Comparison of ENCODE assay signal across 25 mouse cellular contexts in the genomic region with DNA sequence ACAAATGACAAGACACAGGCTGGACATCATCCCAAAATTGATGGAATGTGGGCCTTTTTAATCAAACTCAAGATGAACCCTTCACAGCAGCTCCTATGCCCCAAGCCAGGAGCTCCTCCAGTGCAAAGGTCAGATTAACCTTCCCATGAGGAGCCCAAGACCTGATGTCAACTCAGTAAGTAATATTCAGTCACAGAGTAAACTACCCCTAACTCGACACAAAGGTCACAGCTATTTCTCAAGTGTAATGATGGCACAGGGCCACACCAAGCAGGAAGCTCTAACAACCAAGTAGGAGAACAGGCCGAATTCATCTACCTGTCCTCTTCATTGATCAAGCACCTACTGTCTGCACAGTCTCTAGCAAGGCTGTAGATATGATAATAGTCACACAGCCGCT. TPM values are rescaled to one million over a fixed set of nuclear protein-coding genes. Genes with fewer than 3 reads are reported as not detected.
DNase-seq lines count a peak whose midpoint lies in the region; ATAC-seq and TF ChIP-seq lines count a peak whose summit lies in the region.
"Had no signal": no experiment of that assay in that cellular context is flagged by ENCODE, and none has a peak within 500 bp of the region (broad histone marks: within the 10 kb centered on the region; RNA-seq: fewer than 3 reads in every experiment).

No protein-coding gene starts in this region.

- H3K4me3 ChIP-seq in kidney, adult 2 months (ENCODE audit: insufficient read depth, low read depth, low read length) = no peak overlapping the region
- no peak overlapping the region for H3K4me3 ChIP-seq in midbrain, embryonic 11.5 days (ENCODE audit: low read depth, low read length)
- H3K4me3 ChIP-seq in midbrain, embryonic 14.5 days (replicated peaks; ENCODE audit: low read depth, low read length) = no peak overlapping the region
- H3K4me3 ChIP-seq: forebrain, embryonic 10.5 days; forebrain, embryonic 13.5 days; heart, adult 2 months; heart, embryonic 10.5 days; heart, embryonic 13.5 days had no signal

- 59% methylated on average over 3 of the region's 3 CpGs for WGBS in kidney, adult 2 months
- 91% methylated on average over 3 of the region's 3 CpGs for WGBS in midbrain, embryonic 11.5 days
- WGBS in midbrain, embryonic 14.5 days = 96% methylated on average over 3 of the region's 3 CpGs

- no peak overlapping the region for H3K4me2 ChIP-seq in midbrain, embryonic 11.5 days
- no peak overlapping the region for H3K4me2 ChIP-seq in midbrain, embryonic 14.5 days (ENCODE audit: low read length)
- H3K4me2 ChIP-seq: forebrain, embryonic 13.5 days; heart, embryonic 13.5 days had no signal

- no peaks in the 10 kb centered on the region for H3K27me3 ChIP-seq in kidney, adult 2 months (replicated peaks; ENCODE audit: control insufficient read depth, insufficient read depth, low read length)
- no peaks in the 10 kb centered on the region for H3K27me3 ChIP-seq in midbrain, embryonic 11.5 days (ENCODE audit: control insufficient read depth, insufficient read depth, low read length)
- H3K27me3 ChIP-seq in midbrain, embryonic 14.5 days (ENCODE audit: control insufficient read depth, insufficient read depth, low read length) = no peaks in the 10 kb centered on the region
- H3K27me3 ChIP-seq: forebrain, embryonic 13.5 days; heart, embryonic 13.5 days had no signal

- H3K36me3 ChIP-seq in kidney, adult 2 months (ENCODE audit: control insufficient read depth, insufficient read depth, low read length) = no peaks in the 10 kb centered on the region
- peaks cover 9% of the 10 kb centered on the region; the same call in 1 of the 2 replicates for H3K36me3 ChIP-seq in midbrain, embryonic 11.5 days (ENCODE audit: control insufficient read depth, insufficient read depth, low read length)
- H3K36me3 ChIP-seq in midbrain, embryonic 14.5 days (ENCODE audit: control insufficient read depth, insufficient read depth, low read length) = 0 out of 2 replicates have a peak, but pooled peaks cover 3% of the 10 kb centered on the region

- DNase-seq in kidney, adult 2 months = peak; percentile 75
- no peak for DNase-seq in kidney, postnatal 14 days
- DNase-seq in kidney, postnatal 36 days = peak; percentile 53 to 63
- DNase-seq in kidney, postnatal 4 days = no peak
- peak; percentile 17 for DNase-seq in midbrain, embryonic 11.5 days (ENCODE audit: low spot score, missing footprints)
- no peak for DNase-seq in midbrain, embryonic 14.5 days
- DNase-seq in yolk sac, embryonic 10.5 days (ENCODE audit: low spot score) = peak; percentile 57
- DNase-seq in ovary, postnatal 14 days (ENCODE audit: low spot score) = no peak
- DNase-seq: adrenal gland, adult 8-10 months; adrenal gland, postnatal 25 days; cerebellum, adult 11-12 months; cerebellum, adult 8-10 months; cerebellum, postnatal 10 days; cerebellum, postnatal 36 days; gastrocnemius, postnatal 10 days; gastrocnemius, postnatal 36 days; heart, adult 2 months; heart, postnatal 14 days; heart, postnatal 4 days had no signal

- TF ChIP-seq POLR2A in kidney, adult 2 months (IDR thresholded peaks at IDR 0.05; ENCODE audit: low read depth, low read length) = no peak

- no peaks in the 10 kb centered on the region; the same call in 1 of the 2 replicates for H3K9me3 ChIP-seq in midbrain, embryonic 11.5 days (ENCODE audit: control insufficient read depth, low read length)
- H3K9me3 ChIP-seq in midbrain, embryonic 14.5 days (ENCODE audit: control insufficient read depth, low read length) = no peaks in the 10 kb centered on the region
- H3K9me3 ChIP-seq: forebrain, embryonic 13.5 days; heart, embryonic 13.5 days had no signal

- H3K4me1 ChIP-seq in kidney, adult 2 months (ENCODE audit: control insufficient read depth, insufficient read depth, low read length) = peaks cover 20% of the 10 kb centered on the region
- H3K4me1 ChIP-seq in midbrain, embryonic 11.5 days (ENCODE audit: control insufficient read depth, insufficient read depth, low read length) = no peaks in the 10 kb centered on the region
- H3K4me1 ChIP-seq in midbrain, embryonic 14.5 days (ENCODE audit: control insufficient read depth, insufficient read depth, low read length) = no peaks in the 10 kb centered on the region
- H3K4me1 ChIP-seq: forebrain, embryonic 13.5 days had no signal

- TF ChIP-seq CTCF in kidney, adult 2 months (conservative IDR thresholded peaks at IDR 0.05; ENCODE audit: insufficient read depth, insufficient read length, low read depth, low read length) = no peak

- no peak overlapping the region for H3K27ac ChIP-seq in kidney, adult 2 months (ENCODE audit: insufficient read depth, low read depth, low read length)
- H3K27ac ChIP-seq in midbrain, embryonic 11.5 days (ENCODE audit: low read depth, low read length) = no peak overlapping the region
- H3K27ac ChIP-seq in midbrain, embryonic 14.5 days (replicated peaks; ENCODE audit: low read depth, low read length) = no peak overlapping the region
- H3K27ac ChIP-seq: forebrain, embryonic 10.5 days; forebrain, embryonic 13.5 days; heart, adult 2 months; heart, embryonic 10.5 days; heart, embryonic 13.5 days had no signal

- no peak for ATAC-seq in midbrain, embryonic 11.5 days (ENCODE audit: low FRiP score)
- ATAC-seq in midbrain, embryonic 14.5 days (ENCODE audit: low FRiP score, low TSS enrichment) = no peak
- ATAC-seq: CD4-positive, CD25-positive, alpha-beta regulatory T cell, adult 4 months; forebrain, embryonic 13.5 days; forebrain, embryonic 16.5 days had no signal

- H3K9ac ChIP-seq in midbrain, embryonic 11.5 days (ENCODE audit: low read length) = no peak overlapping the region
- H3K9ac ChIP-seq in midbrain, embryonic 14.5 days (replicated peaks; ENCODE audit: low read length) = no peak overlapping the region
- H3K9ac ChIP-seq: forebrain, embryonic 13.5 days; heart, embryonic 13.5 days had no signal

RNA-seq across cellular contexts. Expression of a gene that starts 35.9 kb away (rescaled TPM):
- 33.9 and 34.2 TPM in 2 replicates for polyA plus RNA-seq in kidney, adult 2 months (2012; rRNA removed)
- polyA plus RNA-seq in midbrain, embryonic 11.5 days (2014; fragmentation: Nextera tagmentation; extraction: Ambion mirVana) = 2.6 and 2.8 TPM in 2 replicates
- polyA plus RNA-seq in midbrain, embryonic 14.5 days (2014; fragmentation: Nextera tagmentation; extraction: Ambion mirVana) = 1.1 and 1.3 TPM in 2 replicates

RNA-seq across cellular contexts. Expression of a gene that starts 57.6 kb away (rescaled TPM):
- 18.8 and 23.3 TPM in 2 replicates for polyA plus RNA-seq in kidney, adult 2 months (2012; rRNA removed)
- 34.6 and 38.9 TPM in 2 replicates for polyA plus RNA-seq in midbrain, embryonic 11.5 days (2014; fragmentation: Nextera tagmentation; extraction: Ambion mirVana)
- 31.4 and 33.7 TPM in 2 replicates for polyA plus RNA-seq in midbrain, embryonic 14.5 days (2014; fragmentation: Nextera tagmentation; extraction: Ambion mirVana)

Comparison
In these comparisons a context has a peak if more than half of its experiments do, and no peak if none do; other contexts are left out.
1. DNase-seq: peak in kidney, adult 2 months (single experiment), kidney, postnatal 36 days (2 of 2), midbrain, embryonic 11.5 days (single experiment) and yolk sac, embryonic 10.5 days (single experiment); none in kidney, postnatal 14 days (single experiment), kidney, postnatal 4 days (0 of 2), midbrain, embryonic 14.5 days (single experiment) and ovary, postnatal 14 days (single experiment).